Mouse (Mus musculus) forelimb bud, embryonic 11.5 days (tissue): ENCODE measurements around the gene Cmtm6.

ENCODE experiments used
- DNase-seq: peaks from one replicate; pipeline ENCODE4 v3.0.0-alpha.2; 2012; ENCODE audit warnings: low read depth, low spot score

Gene Cmtm6

DNA sequence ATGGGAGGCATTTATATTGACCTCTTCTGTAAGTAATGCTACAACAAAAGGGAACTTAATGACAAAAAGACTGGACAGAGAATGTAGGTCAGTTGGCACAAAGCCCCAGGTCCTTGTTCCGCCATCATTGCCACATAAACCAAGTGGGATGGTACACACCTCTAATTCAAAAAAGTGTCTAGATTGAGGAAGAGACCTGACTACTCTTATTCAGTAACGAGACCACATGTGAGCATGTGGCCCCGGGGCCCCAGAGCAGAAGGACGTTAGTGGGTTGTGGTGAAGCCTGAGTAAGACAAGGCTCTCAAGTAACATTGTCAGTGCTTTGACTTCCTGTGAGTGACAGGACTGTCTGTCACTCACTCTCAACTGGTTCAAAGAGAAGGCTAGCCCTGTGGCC, 39.3 kb downstream of the Cmtm6 start:
- DNase-seq = no peak

DNA sequence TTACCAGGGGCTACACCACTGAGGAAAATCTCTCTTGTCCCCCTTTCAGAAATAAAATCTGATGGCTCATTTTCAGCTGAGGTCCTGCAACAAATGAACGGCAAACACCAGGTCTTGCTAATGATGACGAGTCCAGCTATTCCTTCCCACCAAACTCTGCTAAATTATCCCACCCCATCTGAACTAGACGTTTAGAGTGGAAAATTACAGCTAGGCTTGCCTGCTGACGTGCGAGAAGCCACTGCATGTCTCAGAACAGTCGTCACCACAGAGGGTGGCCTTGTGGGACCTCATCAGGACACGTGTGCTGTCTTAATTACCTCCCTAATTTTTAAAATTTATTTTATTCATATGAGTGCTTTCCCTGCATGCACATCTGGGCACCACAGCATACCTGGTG, 40.6 kb downstream of the Cmtm6 start:
- no peak for DNase-seq

DNA sequence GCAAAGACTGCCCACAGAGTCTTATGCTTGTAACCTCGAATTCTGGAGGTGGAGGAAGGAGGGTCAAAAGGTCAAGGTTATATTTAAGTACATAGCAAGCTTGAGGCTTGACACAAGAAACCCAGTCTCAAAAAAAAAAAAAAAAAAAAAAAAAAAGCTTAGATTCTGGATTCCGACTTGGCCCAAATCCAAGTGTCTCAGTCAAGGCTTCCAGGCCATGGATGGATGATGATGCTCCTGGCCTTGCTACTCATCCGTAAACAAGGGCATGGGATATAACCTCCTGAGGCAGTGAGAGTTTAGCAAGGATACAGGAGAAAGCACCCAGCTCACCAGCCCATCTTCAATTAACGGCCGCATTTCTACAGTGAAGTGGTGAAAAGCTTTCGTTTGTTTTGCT, 43.7 kb downstream of the Cmtm6 start:
- DNase-seq = no peak

DNA sequence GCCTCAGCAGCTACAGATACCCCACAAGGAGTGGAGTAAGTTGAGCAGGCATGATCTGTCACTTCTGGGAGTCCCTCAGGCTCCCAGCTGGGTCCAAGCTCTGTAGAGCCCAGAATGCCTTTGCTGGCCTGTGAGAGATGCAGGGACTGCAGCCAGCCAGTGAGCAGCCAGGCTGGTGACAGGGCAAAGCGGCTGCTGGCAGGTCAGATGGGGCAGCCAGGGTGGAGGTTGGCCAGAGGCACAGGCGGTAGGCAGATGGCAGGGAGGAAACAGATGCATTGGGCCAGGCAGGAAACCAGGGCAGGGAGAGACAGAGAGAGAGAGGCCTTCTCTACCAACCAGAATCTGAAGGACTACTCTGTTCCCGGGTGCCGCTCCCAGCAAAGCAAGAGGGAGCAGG, 44.4 kb downstream of the Cmtm6 start:
- DNase-seq = no peak

DNA sequence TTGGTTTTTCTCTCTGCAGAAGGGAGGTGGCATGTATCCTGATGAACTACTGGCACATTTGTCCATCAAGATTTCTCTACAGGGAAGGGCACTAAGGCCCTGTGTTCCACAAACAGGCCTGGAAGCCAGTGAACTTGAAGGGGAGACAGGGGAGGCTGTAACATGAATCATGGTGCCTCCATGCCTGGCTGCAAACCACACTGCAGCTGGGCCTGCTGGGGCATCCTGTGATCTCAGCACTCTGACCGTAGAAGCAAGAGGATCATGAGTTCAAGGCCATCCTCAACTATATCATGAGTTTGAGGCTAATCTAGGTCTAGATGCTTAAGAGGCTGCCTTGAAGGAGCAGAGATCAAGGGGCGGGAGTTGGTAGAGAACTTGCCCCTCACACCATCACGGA, 45.4 kb downstream of the Cmtm6 start:
- DNase-seq = no peak

DNA sequence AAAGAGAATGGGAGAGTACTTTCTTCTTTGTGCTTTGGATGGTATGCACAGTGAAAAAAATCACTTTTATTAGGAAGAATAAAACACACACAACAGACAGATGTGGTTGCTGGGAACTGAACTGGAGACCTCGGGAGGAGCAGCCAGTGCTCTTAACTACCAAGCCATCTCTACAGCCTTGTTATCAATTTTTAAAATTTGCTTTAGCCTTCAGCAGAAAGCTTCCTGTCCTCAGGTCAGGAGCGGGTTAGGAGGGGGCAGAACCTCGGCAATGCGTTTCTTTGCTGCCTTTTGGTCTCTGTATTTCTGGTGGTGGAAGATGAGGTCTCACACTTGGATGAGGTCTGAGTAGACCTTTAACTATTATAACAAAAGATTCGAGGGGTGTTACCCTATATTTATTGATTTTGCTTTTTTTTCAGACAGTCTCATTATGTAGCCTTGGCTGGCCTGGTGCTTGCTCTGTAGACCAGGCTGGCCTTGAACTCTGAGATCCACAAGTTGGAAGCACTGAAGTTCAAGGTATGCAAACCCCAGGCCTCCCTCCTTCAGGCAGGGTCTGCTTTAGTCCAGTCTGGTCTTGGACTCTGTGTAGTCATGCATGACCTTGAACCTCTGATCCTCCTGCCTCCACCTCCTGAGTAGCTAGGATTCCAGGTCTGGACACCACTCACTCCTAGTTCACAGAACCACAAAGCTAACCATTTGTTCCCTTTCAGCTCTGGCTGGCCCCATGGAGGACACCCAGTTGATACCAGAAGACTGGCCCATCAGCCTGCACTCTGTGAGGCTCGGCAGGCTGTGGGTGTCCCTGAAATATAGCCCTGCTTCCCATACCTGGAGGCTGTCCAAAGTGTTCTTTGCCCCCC, 46.5 kb downstream of the Cmtm6 start:
- no peak for DNase-seq

DNA sequence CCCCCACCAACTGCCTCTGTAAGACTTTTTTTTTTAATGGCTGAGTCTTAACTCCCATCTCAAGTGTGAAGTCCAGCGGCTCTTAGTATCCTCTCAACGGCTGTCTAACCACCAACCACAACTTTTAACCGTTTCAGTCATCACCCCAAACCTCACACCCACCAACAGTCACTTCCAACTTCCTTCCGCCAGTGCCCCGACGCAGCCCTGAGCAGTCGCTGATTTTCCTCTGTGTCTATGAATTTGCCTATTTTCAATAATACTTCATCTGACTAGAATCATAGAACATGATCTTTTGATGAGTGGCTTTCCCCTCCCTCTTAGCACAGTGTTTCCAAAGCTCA, 47.1 kb downstream of the Cmtm6 start:
- DNase-seq = no peak

DNA sequence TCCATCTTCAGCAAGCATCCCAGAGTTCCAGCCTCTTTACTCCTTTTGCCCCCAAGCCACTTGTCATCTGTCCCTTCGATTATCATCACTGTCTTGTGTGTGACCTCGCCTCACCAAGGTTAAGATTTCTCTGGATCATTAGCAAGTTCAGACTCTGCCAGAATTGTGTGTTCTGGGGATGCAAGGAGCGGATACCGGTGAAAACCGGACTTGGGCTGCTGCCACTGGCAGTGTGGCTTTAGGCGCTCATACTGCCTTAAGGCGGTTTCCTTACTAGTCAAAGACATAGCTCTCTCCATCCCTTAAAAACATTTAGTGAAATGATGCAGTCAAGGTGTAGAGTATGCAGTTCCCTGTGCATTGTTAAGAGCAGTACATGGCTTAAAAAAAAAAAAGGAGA, 48.0 kb downstream of the Cmtm6 start:
- DNase-seq = no peak

DNA sequence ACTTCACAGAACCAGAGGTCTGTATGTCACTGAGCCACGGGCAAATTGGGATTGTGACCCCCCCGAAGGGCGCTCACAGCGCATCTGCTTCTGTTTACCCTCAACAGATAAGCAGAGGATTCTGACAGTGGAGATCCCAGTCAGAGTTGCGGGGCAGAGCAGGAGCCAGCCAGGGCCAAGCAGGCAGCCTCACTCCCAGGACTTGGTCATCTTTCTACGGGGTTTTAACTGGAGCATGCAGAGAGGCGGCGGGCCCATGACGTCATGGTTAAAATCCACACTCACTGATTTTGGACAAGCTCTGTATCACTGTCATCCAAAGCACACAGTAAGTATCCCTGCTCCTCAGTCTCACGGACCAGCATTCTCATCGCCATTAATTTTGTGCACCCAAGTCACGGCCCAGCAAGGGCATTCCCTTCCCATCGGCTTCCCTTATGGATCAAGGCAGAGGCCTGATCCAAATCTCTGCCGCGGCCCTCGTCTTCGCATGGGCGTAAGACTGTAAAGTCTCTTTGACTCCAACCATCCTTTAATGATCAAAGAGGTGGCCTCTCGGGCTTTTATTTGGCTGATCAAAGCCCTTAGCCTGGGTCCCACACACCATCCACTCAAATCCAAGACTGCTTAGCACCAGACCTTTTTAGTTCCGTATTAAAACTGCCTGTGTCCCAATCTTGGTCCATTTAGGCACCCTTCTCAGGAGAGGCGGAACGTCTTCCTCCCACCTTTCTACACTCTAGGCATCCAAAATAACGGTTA, 49.2 kb downstream of the Cmtm6 start:
- no peak for DNase-seq

DNA sequence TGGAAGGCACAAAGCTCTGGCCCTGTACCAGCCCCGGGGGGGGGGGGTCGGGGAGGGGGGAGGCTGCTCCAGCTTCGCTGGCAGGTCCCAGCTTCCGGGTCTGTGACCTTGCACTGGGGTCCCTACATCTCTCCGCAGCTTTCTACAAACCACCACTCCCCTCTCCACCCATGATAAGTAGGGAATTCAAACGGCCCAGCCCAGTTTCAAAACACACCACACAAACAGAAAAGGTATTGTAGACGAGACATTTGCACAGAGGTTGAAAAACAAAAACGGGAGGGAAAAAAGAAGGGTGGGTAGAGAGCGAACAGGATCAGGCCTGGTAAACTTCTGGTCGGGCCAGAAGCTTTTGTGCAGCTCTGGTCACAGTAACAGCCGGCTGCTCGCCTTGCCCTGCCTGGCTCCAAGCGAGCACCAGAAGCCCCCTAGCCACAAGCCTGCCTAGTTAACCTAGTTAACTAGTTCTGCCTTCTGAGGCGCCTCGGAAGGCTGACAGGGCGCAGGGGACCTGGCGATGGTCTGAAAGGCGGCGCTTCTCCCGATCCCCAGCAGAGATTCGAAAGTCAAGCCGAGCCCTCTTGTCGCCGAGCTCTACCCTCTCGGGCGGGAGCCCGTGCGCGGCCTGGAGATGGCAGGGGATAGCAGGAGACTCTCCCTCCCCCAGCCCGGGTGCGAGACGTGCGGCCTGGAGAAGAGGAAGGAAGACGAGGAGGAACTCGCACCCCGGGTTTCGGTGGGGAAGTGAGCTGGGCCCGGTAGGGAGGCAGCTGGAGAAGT, 50.0 kb downstream of the Cmtm6 start:
- no peak for DNase-seq

DNA sequence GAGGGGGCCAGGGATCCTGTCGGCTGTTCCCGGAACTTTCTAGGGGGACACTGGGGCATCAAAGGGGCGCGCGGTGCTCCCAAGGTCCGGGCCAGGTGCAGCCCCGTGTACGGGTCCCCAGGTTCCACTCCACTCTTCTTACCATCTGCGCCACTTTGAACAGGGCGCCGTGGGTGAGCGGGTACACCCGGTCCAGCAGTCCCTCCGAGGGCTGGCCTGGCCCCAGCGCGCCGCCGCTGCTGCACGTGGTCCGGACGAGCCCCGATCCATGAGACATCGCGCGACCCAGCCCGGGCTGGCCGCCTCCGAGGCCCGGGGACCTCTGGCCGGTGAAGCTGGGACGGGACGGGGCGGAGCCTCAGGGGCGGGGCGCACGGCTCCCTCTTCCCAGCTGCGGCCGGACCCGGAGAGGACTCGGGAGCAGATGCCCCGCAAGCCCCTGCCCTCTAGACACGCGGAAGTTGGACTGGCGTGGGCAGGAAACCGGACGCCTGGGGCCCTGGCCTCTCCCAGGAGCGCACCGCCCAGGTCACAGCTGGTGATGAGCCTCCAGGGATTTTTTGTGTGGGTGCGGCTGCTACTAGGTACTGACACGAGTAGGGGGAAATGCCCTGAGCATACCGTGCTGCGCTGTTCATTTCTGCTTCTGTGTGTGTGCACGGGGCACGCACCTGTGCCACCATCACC, 50.8 kb downstream of the Cmtm6 start, which contains the start of gene Cmtm7:
Cmtm7 (minus strand) TSS at position 331 of the 687 bp plus-strand sequence.
- peak; percentile 56 for DNase-seq

DNA sequence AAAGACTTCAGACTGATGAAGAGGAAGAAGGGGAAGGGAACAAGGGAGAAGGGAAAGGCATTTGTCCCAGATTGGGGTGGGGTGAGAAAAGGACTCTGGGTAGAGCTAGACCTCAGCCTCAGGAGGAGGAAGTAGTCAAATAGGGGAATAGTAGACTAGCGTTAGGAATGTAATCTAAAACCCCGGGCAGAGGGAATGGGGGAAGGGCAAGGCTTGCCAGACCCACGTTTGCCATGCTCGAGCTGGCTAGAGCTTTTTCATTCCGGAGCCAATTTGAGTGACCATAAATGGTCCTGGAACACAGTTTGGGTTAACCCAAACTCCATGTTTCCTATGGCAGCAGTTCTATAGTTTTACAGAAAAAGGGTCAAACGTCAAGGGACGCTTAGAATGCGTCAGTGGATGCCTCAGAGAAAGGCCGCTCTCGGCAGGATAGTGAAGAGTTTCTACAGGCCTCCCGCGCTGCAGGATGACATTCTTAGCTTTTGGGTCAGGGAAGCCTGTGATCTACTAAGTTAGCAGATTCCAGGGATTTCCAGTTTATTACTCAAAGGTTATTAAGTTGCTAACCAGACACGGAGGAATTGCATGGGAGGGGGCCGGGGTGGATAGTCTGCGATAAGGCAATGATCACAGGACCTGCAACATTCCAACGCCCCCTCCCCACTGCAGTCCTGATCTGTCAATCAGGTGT, 54.7 kb downstream of the Cmtm6 start:
- no peak for DNase-seq

DNA sequence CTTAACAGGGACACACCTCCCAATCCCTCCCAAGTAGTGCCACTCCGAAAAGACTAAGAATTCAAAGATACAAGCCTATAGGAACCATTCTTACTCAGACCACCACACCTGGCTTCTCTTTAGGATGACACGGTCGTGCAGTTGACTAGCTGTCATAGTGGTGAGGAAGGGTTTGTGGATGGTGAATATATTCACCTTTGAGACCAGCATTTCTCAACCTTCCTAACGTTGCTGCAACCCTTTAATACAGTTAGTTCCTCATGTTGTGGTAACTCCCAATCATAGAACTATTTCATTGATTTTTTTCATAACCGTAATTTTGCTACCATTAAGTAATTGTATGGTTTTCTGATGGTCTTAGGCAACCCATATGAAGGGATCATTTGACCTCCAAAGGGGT, 56.2 kb downstream of the Cmtm6 start:
- DNase-seq = no peak

DNA sequence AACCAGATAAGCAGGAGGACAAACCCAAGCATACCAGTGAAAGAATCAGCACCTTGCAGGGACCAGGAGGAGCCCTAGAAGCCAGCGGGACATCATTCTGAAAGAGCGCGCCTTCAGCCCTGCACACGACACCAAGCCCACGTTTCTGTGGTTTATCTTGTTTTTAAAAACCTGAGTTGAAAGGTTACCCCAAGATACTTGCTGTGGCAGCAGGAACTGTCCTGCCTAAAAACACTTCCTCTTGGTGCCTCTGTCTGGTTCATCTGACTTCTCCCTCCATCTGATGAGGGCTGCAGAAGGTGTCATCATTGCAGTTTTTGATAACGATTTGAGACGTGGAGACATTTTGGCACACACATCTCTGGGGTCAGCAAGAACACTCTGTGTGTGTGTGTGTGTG, 56.8 kb downstream of the Cmtm6 start:
- no peak for DNase-seq

DNA sequence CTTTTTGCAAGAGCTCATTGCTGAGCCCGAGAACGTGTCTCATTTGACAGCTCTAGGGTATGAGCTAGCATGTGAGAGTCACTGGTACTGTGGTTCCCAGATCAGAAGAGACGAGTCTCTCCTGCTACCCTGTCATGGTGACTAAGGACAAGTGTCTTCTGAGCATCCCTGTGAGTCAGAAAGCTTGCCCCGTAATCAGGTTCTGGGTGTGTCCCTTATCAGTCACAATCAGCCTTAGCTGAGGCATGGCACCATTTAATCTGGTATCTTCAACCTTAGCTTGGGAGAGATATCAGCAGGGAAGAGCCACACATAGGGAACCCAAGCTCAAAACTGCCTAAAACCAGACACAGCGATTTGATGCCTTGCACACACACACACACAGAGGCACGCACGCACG, 57.8 kb downstream of the Cmtm6 start:
- DNase-seq = no peak

DNA sequence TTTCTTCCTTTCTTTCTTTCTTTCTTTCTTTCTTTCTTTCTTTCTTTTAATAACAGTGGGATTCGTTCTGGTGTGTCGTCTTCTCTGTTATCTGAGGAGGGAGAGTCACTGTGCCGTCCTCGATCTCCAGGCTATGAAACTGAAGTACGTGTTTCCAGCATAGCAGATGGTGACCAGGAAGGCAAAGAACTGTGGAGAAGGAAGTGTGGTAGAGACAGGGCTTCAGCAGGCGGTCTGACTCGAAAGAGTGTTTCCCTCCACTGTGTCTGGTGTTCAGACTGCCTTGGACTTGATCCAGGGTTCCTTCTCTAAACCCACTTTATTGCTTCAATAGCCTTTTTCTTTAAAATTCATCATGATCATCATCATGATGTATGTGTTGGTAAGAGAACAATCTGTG, 58.6 kb downstream of the Cmtm6 start:
- DNase-seq = no peak

DNA sequence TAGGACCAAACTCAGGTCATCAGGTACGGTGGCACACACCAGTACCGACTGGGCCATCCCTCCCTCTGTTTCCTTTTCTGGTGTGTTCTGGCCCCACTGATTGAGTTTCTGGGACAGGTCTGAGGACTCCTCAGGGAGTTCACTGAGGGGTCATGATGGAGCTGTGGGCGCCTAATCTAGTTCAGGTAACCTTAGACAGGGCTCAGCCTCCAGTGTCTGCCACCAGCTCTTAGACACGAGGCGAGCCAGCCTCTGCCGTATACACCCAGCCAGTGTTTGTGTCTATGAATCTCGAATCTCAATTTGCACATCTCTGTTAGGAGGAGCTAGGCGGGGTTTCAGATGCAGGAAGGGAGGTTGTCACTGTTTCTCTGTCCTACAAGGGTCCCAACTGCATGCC, 59.1 kb downstream of the Cmtm6 start:
- no peak for DNase-seq

DNA sequence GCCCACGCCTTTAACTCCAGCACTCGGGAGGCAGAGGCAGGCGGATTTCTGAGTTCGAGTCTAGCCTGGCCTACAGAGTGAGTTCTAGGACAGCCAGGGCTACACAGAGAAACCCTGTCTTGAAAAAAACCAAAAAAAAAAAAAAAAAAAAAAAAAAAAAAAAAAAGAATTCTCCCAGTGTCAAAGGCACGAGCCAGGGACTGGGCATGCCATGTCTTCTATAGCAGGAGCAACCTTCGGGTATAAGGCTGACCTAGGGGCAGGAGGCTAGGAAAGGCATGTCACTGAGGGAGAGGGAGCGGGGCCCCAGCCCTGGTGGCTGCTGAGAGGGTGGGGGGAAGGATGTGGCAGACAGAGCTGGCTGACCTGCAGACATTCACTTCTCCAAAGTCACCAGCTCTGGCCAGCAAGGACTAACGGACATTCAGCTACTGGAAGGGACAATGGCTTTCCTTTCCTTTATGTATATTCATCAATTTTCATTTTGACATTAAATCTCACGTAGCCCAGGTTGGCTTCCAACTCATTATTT, 62.9 kb downstream of the Cmtm6 start:
- DNase-seq = no peak

DNA sequence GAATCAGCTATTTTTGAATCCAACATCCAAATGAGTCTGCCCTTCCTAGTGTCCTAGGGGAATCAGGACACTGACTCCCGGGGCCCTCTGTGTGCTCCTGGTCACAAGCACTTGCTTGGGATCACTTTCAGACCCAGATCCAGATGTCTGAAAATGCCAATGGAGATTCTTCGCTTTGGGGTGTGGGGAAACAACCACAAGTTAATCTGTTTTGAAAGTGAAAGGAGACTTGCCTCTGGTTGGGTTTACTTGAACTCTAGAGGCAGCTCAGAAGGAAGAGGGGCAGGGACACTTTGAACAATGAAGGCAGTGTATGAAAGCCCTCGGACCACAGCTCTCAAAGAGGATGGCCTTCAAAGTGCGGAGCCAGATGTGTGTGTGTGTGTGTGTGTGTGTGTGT, 63.6 kb downstream of the Cmtm6 start:
- no peak for DNase-seq

DNA sequence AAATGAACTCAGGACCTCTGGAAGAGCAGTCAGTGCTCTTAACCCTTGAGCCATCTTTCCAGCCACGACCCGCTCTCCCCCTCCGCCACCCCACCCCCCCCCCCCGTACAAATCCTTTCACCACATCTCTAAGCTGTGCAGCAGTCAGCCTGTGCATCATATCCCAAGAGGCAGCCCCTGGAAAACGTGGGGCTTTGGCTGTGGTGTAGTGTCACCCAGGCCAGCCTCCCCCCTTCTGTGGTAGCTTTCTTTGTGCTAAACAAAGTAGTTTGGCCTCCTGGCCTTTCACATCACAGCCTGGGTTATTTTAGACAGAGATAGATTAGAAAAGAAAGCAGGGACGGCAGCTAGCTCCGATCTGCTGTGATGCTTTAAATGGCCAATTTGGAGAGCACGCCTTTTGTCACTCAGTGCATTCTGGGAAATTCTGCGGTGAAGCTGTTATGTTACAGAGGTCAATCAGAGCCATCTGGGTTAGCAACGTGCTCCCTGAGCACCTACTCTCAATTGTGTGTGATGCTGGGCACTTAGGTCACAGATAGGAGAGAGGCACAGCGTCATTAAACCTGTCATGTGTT, 65.6 kb downstream of the Cmtm6 start:
- no peak for DNase-seq
